Mouse (Mus musculus): Measurements from ENCODE around the gene Grm1. TPM values are rescaled to one million over a fixed set of nuclear protein-coding genes. Genes with fewer than 3 reads are reported as not detected.

Gene Grm1
- polyA plus RNA-seq, 1 experiment from 2014 or later = 0.09 TPM

- Histone ChIP-seq H3K27me3 (replicated peaks) (no peaks in the 10 kb centered on the region), H3K27ac (ENCODE audit: poor library complexity, severe bottlenecking) (no peak overlapping the region), H3K4me3 (no peak overlapping the region), H3K9me3 (replicated peaks) (no peaks in the 10 kb centered on the region), H3K9ac (no peak overlapping the region), H3K36me3 (no peaks in the 10 kb centered on the region), H3K4me2 (no peak overlapping the region), H3K4me1 (replicated peaks) (no peaks in the 10 kb centered on the region)
- ATAC-seq (ENCODE audit: insufficient number of reproducible peaks, low FRiP score) = no peak
- WGBS = 75% methylated on average over 2 of the region's 2 CpGs
Observed at GRCm38 (mm10) chr10:10760801-10761200, 321.4 kb downstream of the Grm1 start.

- Histone ChIP-seq H3K27me3 (replicated peaks) (no peaks in the 10 kb centered on the region), H3K36me3 (no peaks in the 10 kb centered on the region), H3K4me1 (replicated peaks) (no peaks in the 10 kb centered on the region), H3K4me3 (no peak overlapping the region), H3K9me3 (replicated peaks) (no peaks in the 10 kb centered on the region), H3K27ac (ENCODE audit: poor library complexity, severe bottlenecking) (no peak overlapping the region), H3K4me2 (no peak overlapping the region), H3K9ac (no peak overlapping the region)
- WGBS = 83% methylated on average over 1 of the region's 1 CpGs
- no peak for ATAC-seq (ENCODE audit: insufficient number of reproducible peaks, low FRiP score)
Observed at GRCm38 (mm10) chr10:10751033-10751432, 331.1 kb downstream of the Grm1 start.

- Histone ChIP-seq H3K4me3 (no peak overlapping the region), H3K36me3 (no peaks in the 10 kb centered on the region), H3K4me2 (no peak overlapping the region), H3K4me1 (replicated peaks) (no peaks in the 10 kb centered on the region), H3K27ac (ENCODE audit: poor library complexity, severe bottlenecking) (no peak overlapping the region), H3K27me3 (replicated peaks) (no peaks in the 10 kb centered on the region), H3K9ac (no peak overlapping the region), H3K9me3 (replicated peaks) (no peaks in the 10 kb centered on the region)
- no peak for ATAC-seq (ENCODE audit: insufficient number of reproducible peaks, low FRiP score)
- 45% methylated on average over 1 of the region's 1 CpGs for WGBS
Observed at GRCm38 (mm10) chr10:10744097-10744496, 338.1 kb downstream of the Grm1 start.

- WGBS = 84% methylated on average over 2 of the region's 2 CpGs
- no peak overlapping the region for H3K27ac ChIP-seq (ENCODE audit: poor library complexity, severe bottlenecking)
- no peak overlapping the region for H3K9ac ChIP-seq
- no peaks in the 10 kb centered on the region for H3K27me3 ChIP-seq (replicated peaks)
- H3K4me3 ChIP-seq = no peak overlapping the region
- no peaks in the 10 kb centered on the region for H3K36me3 ChIP-seq
- H3K4me2 ChIP-seq = no peak overlapping the region
- no peaks in the 10 kb centered on the region for H3K4me1 ChIP-seq (replicated peaks)
- no peaks in the 10 kb centered on the region for H3K9me3 ChIP-seq (replicated peaks)
- ATAC-seq (ENCODE audit: insufficient number of reproducible peaks, low FRiP score) = no peak
Observed at GRCm38 (mm10) chr10:10742172-10742571, 340.0 kb downstream of the Grm1 start.

- no peaks in the 10 kb centered on the region for H3K36me3 ChIP-seq
- H3K27ac ChIP-seq (ENCODE audit: poor library complexity, severe bottlenecking) = no peak overlapping the region
- no peaks in the 10 kb centered on the region for H3K9me3 ChIP-seq (replicated peaks)
- no peaks in the 10 kb centered on the region for H3K4me1 ChIP-seq (replicated peaks)
- ATAC-seq (ENCODE audit: insufficient number of reproducible peaks, low FRiP score) = no peak
- H3K4me2 ChIP-seq = no peak overlapping the region
- no peak overlapping the region for H3K9ac ChIP-seq
- H3K4me3 ChIP-seq = no peak overlapping the region
- 81% methylated on average over 5 of the region's 5 CpGs for WGBS
- no peaks in the 10 kb centered on the region for H3K27me3 ChIP-seq (replicated peaks)
Observed at GRCm38 (mm10) chr10:10741314-10741713, 340.8 kb downstream of the Grm1 start.

- Histone ChIP-seq H3K9ac (no peak overlapping the region), H3K4me2 (no peak overlapping the region), H3K4me3 (no peak overlapping the region), H3K9me3 (replicated peaks) (no peaks in the 10 kb centered on the region), H3K27me3 (replicated peaks) (no peaks in the 10 kb centered on the region), H3K4me1 (replicated peaks) (no peaks in the 10 kb centered on the region), H3K36me3 (no peaks in the 10 kb centered on the region), H3K27ac (ENCODE audit: poor library complexity, severe bottlenecking) (no peak overlapping the region)
- WGBS = 63% methylated on average over 3 of the region's 3 CpGs
- ATAC-seq (ENCODE audit: insufficient number of reproducible peaks, low FRiP score) = no peak
Observed at GRCm38 (mm10) chr10:10740729-10741128, 341.4 kb downstream of the Grm1 start.

GRCm38 (mm10) chr10:10737041-10737681, 345.0 kb downstream of the Grm1 start:
- WGBS = 25% methylated on average over 1 of the region's 1 CpGs
- Histone ChIP-seq H3K4me1 (replicated peaks) (no peaks in the 10 kb centered on the region), H3K27ac (ENCODE audit: poor library complexity, severe bottlenecking) (no peak overlapping the region), H3K4me2 (no peak overlapping the region), H3K4me3 (no peak overlapping the region), H3K9me3 (replicated peaks) (no peaks in the 10 kb centered on the region), H3K36me3 (no peaks in the 10 kb centered on the region), H3K9ac (no peak overlapping the region), H3K27me3 (replicated peaks) (no peaks in the 10 kb centered on the region)
- peak; percentile 45; the same call in 1 of the 2 replicates for ATAC-seq (ENCODE audit: insufficient number of reproducible peaks, low FRiP score)

GRCm38 (mm10) chr10:10734561-10734960, 347.6 kb downstream of the Grm1 start:
- Histone ChIP-seq H3K27me3 (replicated peaks) (no peaks in the 10 kb centered on the region), H3K9ac (no peak overlapping the region), H3K4me3 (no peak overlapping the region), H3K36me3 (no peaks in the 10 kb centered on the region), H3K27ac (ENCODE audit: poor library complexity, severe bottlenecking) (no peak overlapping the region), H3K4me2 (no peak overlapping the region), H3K9me3 (replicated peaks) (no peaks in the 10 kb centered on the region), H3K4me1 (replicated peaks) (no peaks in the 10 kb centered on the region)
- no peak for ATAC-seq (ENCODE audit: insufficient number of reproducible peaks, low FRiP score)
- 72% methylated on average over 5 of the region's 5 CpGs for WGBS

GRCm38 (mm10) chr10:10733092-10733491, 349.1 kb downstream of the Grm1 start:
- H3K4me3 ChIP-seq = no peak overlapping the region
- no peak overlapping the region for H3K4me2 ChIP-seq
- H3K27me3 ChIP-seq (replicated peaks) = no peaks in the 10 kb centered on the region
- 69% methylated on average over 5 of the region's 5 CpGs for WGBS
- H3K9ac ChIP-seq = no peak overlapping the region
- H3K36me3 ChIP-seq = no peaks in the 10 kb centered on the region
- ATAC-seq (ENCODE audit: insufficient number of reproducible peaks, low FRiP score) = no peak
- H3K9me3 ChIP-seq (replicated peaks) = no peaks in the 10 kb centered on the region
- no peak overlapping the region for H3K27ac ChIP-seq (ENCODE audit: poor library complexity, severe bottlenecking)
- H3K4me1 ChIP-seq (replicated peaks) = no peaks in the 10 kb centered on the region

- ATAC-seq (ENCODE audit: insufficient number of reproducible peaks, low FRiP score) = no peak
- no peak overlapping the region for H3K4me2 ChIP-seq
- H3K27ac ChIP-seq (ENCODE audit: poor library complexity, severe bottlenecking) = no peak overlapping the region
- no peaks in the 10 kb centered on the region for H3K27me3 ChIP-seq (replicated peaks)
- H3K4me3 ChIP-seq = no peak overlapping the region
- no peaks in the 10 kb centered on the region for H3K4me1 ChIP-seq (replicated peaks)
- H3K36me3 ChIP-seq = no peaks in the 10 kb centered on the region
- no peaks in the 10 kb centered on the region for H3K9me3 ChIP-seq (replicated peaks)
- WGBS = 74% methylated on average over 3 of the region's 3 CpGs
- no peak overlapping the region for H3K9ac ChIP-seq
Observed at GRCm38 (mm10) chr10:10726501-10726900, 355.7 kb downstream of the Grm1 start.

GRCm38 (mm10) chr10:10710837-10711236, 371.3 kb downstream of the Grm1 start:
- no peak overlapping the region for H3K4me3 ChIP-seq
- no peak overlapping the region for H3K27ac ChIP-seq (ENCODE audit: poor library complexity, severe bottlenecking)
- H3K36me3 ChIP-seq = no peaks in the 10 kb centered on the region
- H3K9me3 ChIP-seq (replicated peaks) = no peaks in the 10 kb centered on the region
- 58% methylated on average over 2 of the region's 2 CpGs for WGBS
- H3K4me1 ChIP-seq (replicated peaks) = no peaks in the 10 kb centered on the region
- no peak overlapping the region for H3K9ac ChIP-seq
- H3K27me3 ChIP-seq (replicated peaks) = no peaks in the 10 kb centered on the region
- no peak overlapping the region for H3K4me2 ChIP-seq
- ATAC-seq (ENCODE audit: insufficient number of reproducible peaks, low FRiP score) = no peak

GRCm38 (mm10) chr10:10710359-10710758, 371.8 kb downstream of the Grm1 start:
- H3K9me3 ChIP-seq (replicated peaks) = no peaks in the 10 kb centered on the region
- no peaks in the 10 kb centered on the region for H3K4me1 ChIP-seq (replicated peaks)
- WGBS = 77% methylated on average over 2 of the region's 2 CpGs
- no peak overlapping the region for H3K9ac ChIP-seq
- H3K27ac ChIP-seq (ENCODE audit: poor library complexity, severe bottlenecking) = no peak overlapping the region
- no peak for ATAC-seq (ENCODE audit: insufficient number of reproducible peaks, low FRiP score)
- no peak overlapping the region for H3K4me2 ChIP-seq
- H3K4me3 ChIP-seq = no peak overlapping the region
- no peaks in the 10 kb centered on the region for H3K27me3 ChIP-seq (replicated peaks)
- no peaks in the 10 kb centered on the region for H3K36me3 ChIP-seq
